Mouse (Mus musculus): ENCODE results near the gene Rpl27. TPM values are rescaled to one million over a fixed set of nuclear protein-coding genes. Genes with fewer than 3 reads are reported as not detected.

Gene Rpl27
- 245 and 260 TPM in 2 replicates for polyA plus RNA-seq (2014; fragmentation: Nextera tagmentation; extraction: Ambion mirVana)

DNA sequence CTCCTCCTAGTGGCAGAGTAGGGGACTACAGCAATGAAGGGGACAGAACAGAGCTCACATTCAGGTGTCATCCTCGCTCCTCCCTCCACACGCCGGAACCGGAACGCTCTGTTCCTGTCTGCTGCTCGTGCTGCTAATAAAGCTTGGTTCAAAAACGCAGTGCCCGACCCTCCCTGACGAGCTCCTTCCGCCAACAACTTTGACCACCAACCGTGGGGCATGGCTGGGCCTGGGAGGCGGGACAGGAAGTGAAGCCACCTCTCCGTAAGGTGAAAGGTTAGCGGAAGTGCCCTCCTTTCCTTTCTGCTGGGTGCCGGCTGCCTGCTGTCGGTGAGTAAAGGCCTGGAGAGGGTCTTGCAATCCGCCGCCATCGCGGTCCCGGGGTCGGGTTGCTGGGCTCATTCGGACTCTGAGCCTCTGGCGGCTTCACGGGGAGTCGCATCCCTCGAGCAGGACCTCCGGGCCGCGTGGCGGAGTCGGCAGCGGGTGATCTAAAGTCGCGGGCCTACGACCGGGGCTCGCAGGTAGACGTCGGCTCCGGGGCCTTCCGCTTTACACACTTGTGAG lies at the start of gene Rpl27:
Rpl27 (plus strand) TSS at position 172 of the 567 bp plus-strand sequence.
- Histone ChIP-seq H3K4me1 (ENCODE audit: control insufficient read depth in 2 of 2, insufficient read depth in 2 of 2, low read length in 2 of 2) (peaks cover 2 to 10% of the 10 kb centered on the region in 2 experiments; a peak in 2 of 4 replicates), H3K27ac (replicated peaks in 1 of 2; ENCODE audit: control insufficient read depth in 1 of 2, insufficient read depth in 1 of 2, low read depth in 2 of 2, low read length in 2 of 2) (peak within 1 kb of the TSS; percentile 81 to 86), H3K36me3 (ENCODE audit: control insufficient read depth, insufficient read depth, low read length) (peaks cover 32% of the 10 kb centered on the region), H3K9me3 (ENCODE audit: control insufficient read depth, low read length) (no peaks in the 10 kb centered on the region), H3K9ac (ENCODE audit: low read length) (peak within 1 kb of the TSS; percentile 96), H3K4me2 (ENCODE audit: low read length) (peak within 1 kb of the TSS; percentile 96), H3K4me3 (ENCODE audit: control insufficient read depth in 1 of 2, insufficient read depth in 1 of 2, low read depth in 1 of 2, low read length in 2 of 2) (peak within 1 kb of the TSS; percentile 73 to 90), H3K27me3 (ENCODE audit: control insufficient read depth, insufficient read depth, low read length) (no peaks in the 10 kb centered on the region)
- WGBS: under 1% methylated on average over 42 of the region's 42 CpGs
- ATAC-seq (ENCODE audit: insufficient number of reproducible peaks, insufficient read depth, low FRiP score, low read depth): peak; percentile 98

DNA sequence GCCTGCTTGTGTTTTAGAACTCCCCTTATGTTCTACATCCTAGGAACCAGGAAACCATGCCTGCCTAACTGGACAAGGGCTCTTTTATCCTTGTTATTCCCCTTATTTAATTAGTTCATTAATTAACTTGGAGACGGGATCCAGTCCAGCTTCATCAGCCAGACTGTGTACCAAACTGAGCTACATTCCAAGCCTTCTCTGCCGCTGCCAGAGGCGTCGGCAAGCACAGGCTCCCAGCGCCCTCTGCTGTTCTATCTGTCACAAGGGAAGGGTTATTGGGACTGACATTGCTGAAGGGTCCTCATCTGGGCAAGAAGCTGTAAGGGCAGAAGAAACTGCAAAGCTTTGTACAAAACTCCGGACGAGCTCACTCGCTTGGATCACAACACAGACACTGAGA lies 47.0 kb upstream of the Rpl27 start:
- H3K9me3 ChIP-seq (ENCODE audit: control insufficient read depth, low read length): no peaks in the 10 kb centered on the region
- H3K4me3 ChIP-seq (ENCODE audit: control insufficient read depth in 1 of 2, insufficient read depth in 1 of 2, low read depth in 1 of 2, low read length in 2 of 2): no peak overlapping the region
- H3K27me3 ChIP-seq (ENCODE audit: control insufficient read depth, insufficient read depth, low read length): no peaks in the 10 kb centered on the region
- H3K36me3 ChIP-seq (ENCODE audit: control insufficient read depth, insufficient read depth, low read length): no peaks in the 10 kb centered on the region
- no peak overlapping the region for H3K9ac ChIP-seq (ENCODE audit: low read length)
- no peak overlapping the region for H3K27ac ChIP-seq (replicated peaks in 1 of 2; ENCODE audit: control insufficient read depth in 1 of 2, insufficient read depth in 1 of 2, low read depth in 2 of 2, low read length in 2 of 2)
- 9% methylated on average over 8 of the region's 8 CpGs for WGBS
- no peak overlapping the region for H3K4me2 ChIP-seq (ENCODE audit: low read length)
- no peaks in the 10 kb centered on the region; a peak in 1 of 4 replicates for H3K4me1 ChIP-seq (ENCODE audit: control insufficient read depth in 2 of 2, insufficient read depth in 2 of 2, low read length in 2 of 2)
- no peak for ATAC-seq (ENCODE audit: insufficient number of reproducible peaks, insufficient read depth, low FRiP score, low read depth)

DNA sequence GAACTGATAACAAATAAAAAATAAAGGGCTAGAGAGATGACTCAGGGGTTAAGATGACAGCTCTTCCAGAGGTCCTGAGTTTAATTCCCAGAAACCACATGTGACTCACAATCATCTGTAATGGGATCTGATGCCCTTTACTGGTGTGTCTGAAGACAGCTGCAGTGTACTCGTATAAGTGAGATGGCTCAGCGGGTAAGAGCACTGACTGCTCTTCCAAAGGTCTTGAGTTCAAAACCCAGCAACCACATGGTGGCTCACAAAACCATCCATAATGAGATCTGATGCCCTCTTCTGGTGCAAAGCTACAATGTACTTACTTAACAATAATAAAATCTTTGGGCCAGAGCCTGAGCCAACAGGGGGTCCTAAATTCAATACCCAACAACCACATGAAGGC lies 26.8 kb upstream of the Rpl27 start:
- ATAC-seq (ENCODE audit: insufficient number of reproducible peaks, insufficient read depth, low FRiP score, low read depth): no peak
- Histone ChIP-seq H3K4me1 (ENCODE audit: control insufficient read depth in 2 of 2, insufficient read depth in 2 of 2, low read length in 2 of 2) (peaks cover 0 to 8% of the 10 kb centered on the region in 2 experiments; a peak in 2 of 4 replicates), H3K27me3 (ENCODE audit: control insufficient read depth, insufficient read depth, low read length) (no peaks in the 10 kb centered on the region), H3K27ac (replicated peaks in 1 of 2; ENCODE audit: control insufficient read depth in 1 of 2, insufficient read depth in 1 of 2, low read depth in 2 of 2, low read length in 2 of 2) (no peak overlapping the region), H3K4me2 (ENCODE audit: low read length) (no peak overlapping the region), H3K36me3 (ENCODE audit: control insufficient read depth, insufficient read depth, low read length) (peaks cover 40% of the 10 kb centered on the region), H3K9ac (ENCODE audit: low read length) (no peak overlapping the region), H3K9me3 (ENCODE audit: control insufficient read depth, low read length) (no peaks in the 10 kb centered on the region), H3K4me3 (ENCODE audit: control insufficient read depth in 1 of 2, insufficient read depth in 1 of 2, low read depth in 1 of 2, low read length in 2 of 2) (no peak overlapping the region)
- WGBS: 91% methylated on average over 2 of the region's 2 CpGs

DNA sequence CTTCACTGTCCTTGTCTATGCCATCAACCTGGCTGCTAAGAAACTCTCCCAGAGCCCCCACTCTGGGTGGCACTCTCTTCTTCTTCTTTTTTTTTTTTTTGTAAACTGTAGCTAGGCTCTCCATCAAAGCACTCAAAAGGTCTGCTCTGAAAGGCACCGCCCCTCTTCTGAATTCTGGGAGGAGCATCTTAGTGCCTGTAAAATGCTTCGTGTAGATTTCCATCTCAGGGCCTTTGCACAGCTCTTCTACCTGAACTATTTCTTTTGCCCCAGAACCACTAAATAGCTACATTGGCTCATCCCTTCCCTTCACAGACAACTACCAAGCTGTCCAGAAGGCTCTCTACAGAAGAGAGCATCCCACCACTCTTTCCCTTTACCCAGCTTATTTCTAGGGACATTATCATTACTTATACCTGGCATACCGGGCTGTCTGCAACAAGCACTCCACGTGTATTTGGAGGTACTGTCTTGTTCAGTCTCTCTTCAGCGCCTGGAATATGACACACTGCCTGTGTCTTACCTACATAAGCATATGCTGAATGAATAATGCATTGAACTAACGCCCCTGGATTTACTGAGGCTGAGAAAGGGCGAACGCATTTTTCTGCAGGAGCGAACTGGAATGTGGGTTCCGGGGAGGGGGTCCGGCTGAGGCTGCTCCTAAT lies 25.5 kb upstream of the Rpl27 start:
- Histone ChIP-seq H3K27ac (replicated peaks in 1 of 2; ENCODE audit: control insufficient read depth in 1 of 2, insufficient read depth in 1 of 2, low read depth in 2 of 2, low read length in 2 of 2) (peak overlapping the region; percentile 33 to 50; a peak in 3 of 4 replicates), H3K4me2 (ENCODE audit: low read length) (peak overlapping the region; percentile 81), H3K27me3 (ENCODE audit: control insufficient read depth, insufficient read depth, low read length) (no peaks in the 10 kb centered on the region), H3K36me3 (ENCODE audit: control insufficient read depth, insufficient read depth, low read length) (peaks cover 38% of the 10 kb centered on the region), H3K9me3 (ENCODE audit: control insufficient read depth, low read length) (no peaks in the 10 kb centered on the region), H3K9ac (ENCODE audit: low read length) (peak overlapping the region; percentile 89), H3K4me1 (ENCODE audit: control insufficient read depth in 2 of 2, insufficient read depth in 2 of 2, low read length in 2 of 2) (peaks cover 0 to 8% of the 10 kb centered on the region in 2 experiments; a peak in 2 of 4 replicates), H3K4me3 (ENCODE audit: control insufficient read depth in 1 of 2, insufficient read depth in 1 of 2, low read depth in 1 of 2, low read length in 2 of 2) (peak overlapping the region; percentile 82 to 95)
- ATAC-seq (ENCODE audit: insufficient number of reproducible peaks, insufficient read depth, low FRiP score, low read depth): no peak
- 2% methylated on average over 11 of the region's 11 CpGs for WGBS

DNA sequence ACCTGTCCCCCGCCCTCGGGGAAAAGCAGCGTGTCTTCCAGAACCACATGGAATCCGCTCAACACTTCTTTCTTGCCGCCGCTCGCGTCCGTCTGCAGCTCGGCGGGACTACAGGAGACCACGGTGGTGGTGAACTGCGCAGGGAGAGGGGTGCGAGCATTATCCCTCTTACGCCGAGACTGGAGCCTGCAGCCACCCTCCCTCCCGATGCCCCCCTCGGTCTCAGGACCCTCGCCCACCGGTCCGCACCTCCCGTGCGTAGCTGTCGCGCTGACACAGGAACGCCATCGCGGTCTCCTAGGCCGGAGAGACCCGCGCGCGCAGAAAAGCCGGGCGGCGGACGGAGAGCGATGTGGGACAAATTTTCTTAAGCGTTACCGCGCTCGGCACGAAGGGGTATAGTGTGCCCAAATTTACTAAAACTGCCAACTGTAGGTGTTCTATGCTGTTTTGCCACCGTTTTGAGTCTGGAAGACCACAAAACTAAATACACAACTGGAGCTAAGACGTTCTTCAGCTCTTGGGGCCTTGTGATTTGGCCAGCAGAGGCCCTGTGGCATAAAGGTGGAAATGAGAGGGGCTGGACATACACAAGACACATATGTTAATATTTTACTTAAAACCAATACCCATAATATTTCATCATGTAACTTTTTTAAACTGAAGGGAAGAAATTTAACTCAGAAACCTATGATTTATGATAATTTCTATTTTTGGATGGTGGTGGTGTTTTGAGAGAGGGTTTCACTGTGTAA lies 24.8 kb upstream of the Rpl27 start, which contains the start of gene Aarsd1:
Aarsd1 (minus strand) TSS at position 515 of the 755 bp plus-strand sequence.
- Histone ChIP-seq H3K4me3 (ENCODE audit: control insufficient read depth in 1 of 2, insufficient read depth in 1 of 2, low read depth in 1 of 2, low read length in 2 of 2) (peak within 1 kb of the TSS; percentile 82 to 95), H3K9ac (ENCODE audit: low read length) (peak within 1 kb of the TSS; percentile 89), H3K36me3 (ENCODE audit: control insufficient read depth, insufficient read depth, low read length) (peaks cover 36% of the 10 kb centered on the region), H3K27ac (replicated peaks in 1 of 2; ENCODE audit: control insufficient read depth in 1 of 2, insufficient read depth in 1 of 2, low read depth in 2 of 2, low read length in 2 of 2) (peak within 1 kb of the TSS; percentile 33 to 50; a peak in 3 of 4 replicates), H3K4me2 (ENCODE audit: low read length) (peak within 1 kb of the TSS; percentile 81), H3K4me1 (ENCODE audit: control insufficient read depth in 2 of 2, insufficient read depth in 2 of 2, low read length in 2 of 2) (peaks cover 0 to 8% of the 10 kb centered on the region in 2 experiments; a peak in 2 of 4 replicates), H3K9me3 (ENCODE audit: control insufficient read depth, low read length) (no peaks in the 10 kb centered on the region), H3K27me3 (ENCODE audit: control insufficient read depth, insufficient read depth, low read length) (no peaks in the 10 kb centered on the region)
- peak; percentile 34 for ATAC-seq (ENCODE audit: insufficient number of reproducible peaks, insufficient read depth, low FRiP score, low read depth)
- under 1% methylated on average over 45 of the region's 45 CpGs for WGBS

- ATAC-seq (ENCODE audit: insufficient number of reproducible peaks, insufficient read depth, low FRiP score, low read depth): no peak
- H3K9ac ChIP-seq (ENCODE audit: low read length): no peak overlapping the region
- H3K4me1 ChIP-seq (ENCODE audit: control insufficient read depth in 2 of 2, insufficient read depth in 2 of 2, low read length in 2 of 2): peaks cover 0 to 14% of the 10 kb centered on the region in 2 experiments; a peak in 2 of 4 replicates
- no peak overlapping the region for H3K4me2 ChIP-seq (ENCODE audit: low read length)
- no peaks in the 10 kb centered on the region for H3K27me3 ChIP-seq (ENCODE audit: control insufficient read depth, insufficient read depth, low read length)
- WGBS: 59% methylated on average over 6 of the region's 6 CpGs
- H3K27ac ChIP-seq (replicated peaks in 1 of 2; ENCODE audit: control insufficient read depth in 1 of 2, insufficient read depth in 1 of 2, low read depth in 2 of 2, low read length in 2 of 2): no peak overlapping the region
- H3K4me3 ChIP-seq (ENCODE audit: control insufficient read depth in 1 of 2, insufficient read depth in 1 of 2, low read depth in 1 of 2, low read length in 2 of 2): no peak overlapping the region
- H3K9me3 ChIP-seq (ENCODE audit: control insufficient read depth, low read length): no peaks in the 10 kb centered on the region
- H3K36me3 ChIP-seq (ENCODE audit: control insufficient read depth, insufficient read depth, low read length): peaks cover 22% of the 10 kb centered on the region
Measured at GRCm38 (mm10) chr11:101418991-101419390, 23.1 kb upstream of the Rpl27 start.

DNA sequence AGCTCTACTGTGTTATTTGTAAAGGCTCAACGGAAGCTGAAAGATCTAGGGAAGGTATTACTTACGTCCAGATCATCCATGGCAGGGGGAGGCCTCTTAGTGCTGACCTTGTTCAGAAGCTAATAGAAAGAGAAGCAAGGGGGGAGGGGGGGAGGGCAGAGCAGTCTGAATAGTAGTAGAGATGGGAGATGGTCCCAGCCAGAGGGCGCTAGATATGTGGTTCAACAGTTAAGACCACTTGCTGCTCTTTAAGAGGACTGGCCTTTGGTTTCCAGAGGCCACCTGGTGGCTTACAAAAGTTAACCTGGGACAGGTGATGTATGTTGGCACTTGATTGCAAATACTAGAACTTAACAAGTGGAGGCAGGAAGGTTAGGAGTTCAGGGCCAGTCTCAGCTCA lies 22.5 kb upstream of the Rpl27 start:
- no peak overlapping the region for H3K27ac ChIP-seq (replicated peaks in 1 of 2; ENCODE audit: control insufficient read depth in 1 of 2, insufficient read depth in 1 of 2, low read depth in 2 of 2, low read length in 2 of 2)
- no peak for ATAC-seq (ENCODE audit: insufficient number of reproducible peaks, insufficient read depth, low FRiP score, low read depth)
- WGBS: 36% methylated on average over 3 of the region's 3 CpGs
- H3K4me3 ChIP-seq (ENCODE audit: control insufficient read depth in 1 of 2, insufficient read depth in 1 of 2, low read depth in 1 of 2, low read length in 2 of 2): no peak overlapping the region
- no peaks in the 10 kb centered on the region for H3K27me3 ChIP-seq (ENCODE audit: control insufficient read depth, insufficient read depth, low read length)
- H3K36me3 ChIP-seq (ENCODE audit: control insufficient read depth, insufficient read depth, low read length): peaks cover 21% of the 10 kb centered on the region
- no peak overlapping the region for H3K9ac ChIP-seq (ENCODE audit: low read length)
- no peaks in the 10 kb centered on the region for H3K9me3 ChIP-seq (ENCODE audit: control insufficient read depth, low read length)
- no peak overlapping the region for H3K4me2 ChIP-seq (ENCODE audit: low read length)
- H3K4me1 ChIP-seq (ENCODE audit: control insufficient read depth in 2 of 2, insufficient read depth in 2 of 2, low read length in 2 of 2): peaks cover 0 to 14% of the 10 kb centered on the region in 2 experiments; a peak in 2 of 4 replicates
